Mouse (Mus musculus) embryo, embryonic 11 days (tissue): ENCODE results near the gene Fmod.

Experiments
- DNase-seq: peaks from one replicate; pipeline ENCODE4 v3.0.0-alpha.2; 2015

Gene Fmod

DNA sequence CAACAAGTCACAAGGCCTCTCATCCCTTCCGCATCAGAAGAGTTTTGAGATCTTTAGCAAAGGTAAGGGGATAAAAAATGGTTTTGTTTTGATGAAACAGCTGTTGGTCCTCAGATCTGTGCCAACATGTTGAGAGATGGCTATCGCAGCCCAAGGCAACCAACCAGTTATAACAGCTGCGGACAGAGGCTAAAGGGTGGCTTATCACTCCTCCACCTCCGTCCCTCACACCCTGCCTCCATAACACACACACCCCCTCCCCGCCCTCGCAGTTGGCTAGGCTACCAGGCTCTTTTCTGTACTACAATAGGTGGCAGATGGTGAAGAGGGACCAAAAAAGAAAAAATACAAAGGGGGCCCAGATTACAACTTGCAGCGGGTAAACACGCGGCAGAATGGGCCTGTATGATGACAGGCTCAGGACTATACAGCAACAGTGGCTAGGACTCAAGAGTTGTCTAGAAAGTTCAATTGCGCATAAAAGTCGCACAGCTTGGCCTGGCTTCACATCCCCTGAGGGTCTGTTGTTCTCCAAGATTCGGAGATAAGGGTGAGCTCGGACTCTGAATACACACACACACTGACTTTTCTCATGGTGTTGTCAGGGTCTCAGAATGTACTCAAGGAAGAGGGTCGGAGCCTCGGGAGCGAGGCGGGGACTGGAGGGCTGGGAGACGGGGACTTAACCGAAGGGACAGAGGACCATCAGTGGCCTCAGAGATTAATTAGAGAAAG is 41.2 kb downstream of the Fmod start:
- DNase-seq: no peak

DNA sequence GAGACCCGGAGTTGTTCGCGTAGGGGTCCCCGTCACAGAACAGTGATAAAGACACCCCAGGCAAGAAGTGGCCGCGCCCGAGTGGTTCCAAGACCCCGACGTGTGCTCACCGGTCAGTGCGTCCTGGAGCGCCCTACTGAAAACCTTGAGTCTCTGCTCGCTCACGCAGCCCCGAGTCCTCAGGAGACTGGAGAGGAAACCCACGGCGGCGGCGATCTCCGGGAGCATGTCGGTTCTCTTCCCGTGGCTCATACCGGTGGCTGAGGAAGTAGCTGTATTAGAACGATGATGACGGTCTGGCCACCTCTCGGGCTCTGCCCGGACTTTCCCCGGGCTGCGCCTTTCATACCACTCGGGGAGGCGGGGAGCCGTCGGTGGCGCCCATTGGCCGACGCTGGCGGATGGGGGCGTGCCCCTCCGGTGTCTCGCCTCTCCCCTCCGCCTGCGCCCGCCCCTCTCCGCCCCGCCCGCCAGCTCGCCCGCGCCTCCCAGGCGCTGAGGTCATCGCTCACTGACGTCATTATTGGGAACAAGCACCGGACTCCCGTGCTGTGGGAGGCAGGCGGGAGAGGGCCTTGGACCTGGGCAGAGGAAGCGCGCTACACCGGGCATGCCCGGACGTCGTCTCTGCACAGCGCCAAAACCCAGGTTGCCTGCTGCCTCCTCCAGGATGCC is 41.9 kb downstream of the Fmod start, which contains the start of gene Btg2:
Btg2 (minus strand) TSS at position 319 of the 675 bp plus-strand sequence.
- DNase-seq: peak; percentile 98

DNA sequence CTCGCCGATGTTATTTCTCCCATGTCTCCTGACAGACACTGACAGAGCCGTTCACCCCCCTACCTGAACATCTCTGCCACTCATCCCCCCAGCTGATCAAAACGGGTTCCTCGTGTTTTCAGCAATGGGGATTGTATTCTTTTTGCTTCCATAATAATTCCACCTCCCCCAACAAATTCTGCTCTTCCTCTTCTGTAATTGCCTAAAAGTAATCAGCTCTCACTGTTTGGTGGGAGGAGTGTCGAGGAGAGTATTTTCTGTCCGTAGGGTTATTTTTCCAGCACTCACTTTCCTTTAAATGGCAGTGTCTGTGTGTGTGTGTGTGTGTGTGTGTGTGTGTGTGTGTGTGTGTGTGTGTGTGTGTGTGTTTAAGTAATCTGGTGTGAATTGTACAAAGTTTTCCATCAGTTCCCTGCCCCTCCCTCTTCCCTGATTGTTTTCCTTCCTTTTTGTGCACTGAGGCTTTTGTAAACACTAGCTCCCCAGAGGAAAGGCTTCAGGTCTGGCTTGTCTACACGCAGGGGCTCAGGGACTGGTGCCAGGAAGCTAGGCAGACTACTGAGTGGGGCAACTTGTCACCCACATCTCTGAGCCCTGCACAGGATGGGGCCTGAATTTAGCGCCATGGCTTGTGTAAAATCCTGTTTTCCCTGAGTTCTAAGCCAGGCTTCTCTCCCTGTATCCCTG is 42.6 kb downstream of the Fmod start:
- no peak for DNase-seq

DNA sequence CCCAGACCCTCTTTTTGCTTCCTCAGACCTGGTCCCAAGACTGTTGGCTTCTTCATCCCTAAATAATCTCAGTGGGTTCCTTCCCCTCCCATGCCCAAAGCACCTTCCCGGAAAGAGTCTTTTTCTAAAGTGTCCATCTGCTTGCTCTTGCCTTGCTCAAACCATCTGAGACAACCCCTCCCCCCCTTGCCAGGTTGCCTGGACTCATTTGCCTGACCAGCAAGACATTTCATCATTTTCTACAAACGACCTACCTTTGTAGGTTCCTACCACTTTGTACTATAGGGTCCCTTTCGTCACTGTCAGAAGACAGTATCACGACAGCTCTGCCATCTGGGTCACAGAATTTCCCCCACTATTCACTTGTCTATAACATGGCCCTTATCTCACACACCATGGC is 43.4 kb downstream of the Fmod start:
- no peak for DNase-seq

DNA sequence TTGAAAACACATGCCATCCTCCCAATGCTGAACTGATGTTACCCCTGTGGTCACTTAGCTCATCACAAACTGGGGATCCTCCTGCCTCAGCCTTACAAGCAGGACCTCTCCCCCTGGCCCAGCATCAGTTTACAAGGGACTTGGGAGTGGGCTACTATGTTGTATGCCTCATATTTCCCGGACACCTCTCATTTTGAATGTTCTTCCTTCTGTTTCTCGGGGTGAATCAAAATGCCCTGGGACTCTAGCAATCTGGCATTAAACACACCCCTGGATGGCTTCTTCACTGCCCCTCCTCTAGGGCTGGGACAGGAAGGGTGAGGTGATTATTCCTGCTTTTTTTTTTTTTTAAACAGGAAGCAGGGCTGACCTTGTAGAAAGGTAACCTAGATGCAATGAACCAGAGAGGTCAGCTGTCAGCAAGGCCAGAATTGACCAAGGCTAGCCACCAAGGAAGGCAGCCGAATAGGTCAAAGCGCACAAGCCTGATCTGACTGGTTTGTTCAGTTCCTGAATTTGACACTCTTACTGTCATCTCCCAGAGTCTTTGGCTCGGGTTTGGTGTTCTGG is 43.9 kb downstream of the Fmod start:
- DNase-seq: no peak

DNA sequence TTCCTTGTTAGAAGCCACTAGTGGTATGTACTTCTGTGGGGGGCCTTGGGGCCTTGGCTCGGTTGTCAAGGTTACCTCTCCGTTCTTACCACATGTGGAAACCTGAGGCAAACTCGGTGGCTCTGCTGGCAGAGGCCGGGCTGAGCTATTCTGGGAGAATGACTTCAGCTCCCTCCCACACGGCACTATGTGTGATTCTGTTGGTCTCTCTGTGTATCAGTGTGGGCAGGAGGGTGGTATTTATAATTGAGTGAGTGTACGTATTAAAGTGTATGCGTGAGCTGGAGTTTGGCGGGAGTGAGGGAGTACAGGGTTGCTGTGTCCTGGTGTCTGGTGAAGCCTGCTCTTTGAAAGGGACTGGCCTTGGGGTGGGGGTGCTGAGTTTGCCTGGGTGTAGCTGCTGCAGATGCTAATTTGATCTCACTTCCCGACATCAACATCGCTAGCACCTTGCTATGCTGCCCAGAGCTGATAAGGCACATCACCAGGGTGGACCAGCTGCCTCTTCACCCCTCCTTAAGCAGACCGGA is 46.0 kb downstream of the Fmod start:
- no peak for DNase-seq

DNA sequence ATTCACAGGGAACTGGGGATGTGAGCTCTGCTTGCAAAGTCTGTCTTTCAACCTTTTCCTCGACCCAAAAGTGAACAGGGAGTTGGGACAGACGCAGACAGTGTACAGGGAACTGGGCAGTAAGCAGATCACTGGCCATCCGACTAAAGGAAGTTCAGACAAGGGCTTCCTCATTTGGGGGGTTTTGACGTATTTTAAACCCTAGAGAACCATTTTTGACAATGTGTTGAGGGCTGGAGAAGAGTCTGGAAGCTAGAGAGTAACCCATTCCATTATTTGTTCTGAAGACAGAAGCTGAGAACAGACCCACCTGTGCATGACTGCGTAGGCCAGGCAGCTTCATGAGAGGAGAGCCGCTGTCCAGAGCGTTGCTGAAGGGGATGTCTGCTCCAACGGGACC is 46.6 kb downstream of the Fmod start:
- DNase-seq: no peak

DNA sequence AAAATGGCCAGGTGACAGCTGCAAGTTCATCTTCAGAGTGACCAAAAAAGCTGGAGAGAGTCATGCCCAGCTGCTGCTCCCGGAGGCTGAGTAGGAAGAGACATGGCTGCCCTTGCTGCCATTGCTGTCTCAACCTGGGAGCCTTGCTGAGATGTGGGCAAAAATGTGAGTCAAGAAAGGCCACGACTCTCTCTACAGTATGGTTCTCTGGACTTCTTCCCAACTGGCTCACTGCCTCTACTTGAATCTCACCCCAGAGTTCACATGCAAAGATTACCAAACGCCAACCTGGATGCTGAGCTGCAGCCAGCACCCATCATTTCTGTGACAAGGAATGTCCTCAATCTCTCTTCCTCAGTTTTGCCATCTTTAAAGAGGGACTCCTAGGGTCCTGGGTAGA is 47.1 kb downstream of the Fmod start:
- no peak for DNase-seq

DNA sequence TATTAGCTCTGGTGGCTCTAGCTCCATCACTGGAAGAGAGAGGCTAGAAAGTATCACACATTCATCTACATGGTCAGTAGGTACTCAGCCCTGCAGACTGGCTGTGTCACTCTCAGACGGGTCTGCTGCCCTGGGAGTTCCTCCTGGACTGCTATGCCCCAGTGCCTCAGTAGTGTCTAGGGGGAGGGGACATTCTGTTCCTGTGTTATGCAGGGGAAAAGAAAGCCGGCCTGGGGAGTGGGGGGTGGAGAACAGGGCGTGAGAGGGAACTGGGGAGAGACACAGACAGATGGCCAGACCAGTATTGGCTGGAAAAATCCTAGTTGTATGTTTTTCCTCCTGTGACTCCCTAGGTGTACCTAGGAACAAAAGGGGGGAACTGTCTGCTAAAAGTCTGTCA is 49.0 kb downstream of the Fmod start:
- no peak for DNase-seq

DNA sequence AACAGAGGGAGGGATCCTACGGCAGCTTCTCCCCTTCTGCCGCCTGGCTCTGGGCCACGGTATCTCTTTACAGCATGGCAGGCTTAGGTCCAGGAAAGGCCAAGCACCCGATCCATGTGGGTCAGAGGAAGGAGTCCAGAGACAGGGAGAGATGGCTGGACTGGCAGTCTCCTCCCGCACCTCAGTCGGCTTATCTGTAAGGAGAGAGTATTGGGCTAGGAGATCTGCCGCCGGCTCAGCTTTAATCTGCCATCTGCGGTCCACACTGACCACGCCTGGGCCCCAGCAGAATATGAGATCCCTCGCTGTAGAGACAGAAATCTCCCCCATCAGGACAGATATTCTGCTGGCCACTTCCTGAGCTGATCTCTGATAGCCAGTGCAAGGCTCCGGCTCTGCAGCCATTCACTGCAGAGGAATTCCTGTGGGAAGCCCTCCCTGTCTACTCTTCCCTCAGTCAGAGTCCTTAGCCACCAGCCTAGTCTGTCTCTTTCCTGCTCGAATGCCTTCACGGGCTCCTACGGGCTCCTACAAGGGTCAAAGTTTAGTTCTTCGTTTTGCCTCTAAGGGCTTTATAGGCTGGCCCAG is 49.9 kb downstream of the Fmod start:
- no peak for DNase-seq

DNA sequence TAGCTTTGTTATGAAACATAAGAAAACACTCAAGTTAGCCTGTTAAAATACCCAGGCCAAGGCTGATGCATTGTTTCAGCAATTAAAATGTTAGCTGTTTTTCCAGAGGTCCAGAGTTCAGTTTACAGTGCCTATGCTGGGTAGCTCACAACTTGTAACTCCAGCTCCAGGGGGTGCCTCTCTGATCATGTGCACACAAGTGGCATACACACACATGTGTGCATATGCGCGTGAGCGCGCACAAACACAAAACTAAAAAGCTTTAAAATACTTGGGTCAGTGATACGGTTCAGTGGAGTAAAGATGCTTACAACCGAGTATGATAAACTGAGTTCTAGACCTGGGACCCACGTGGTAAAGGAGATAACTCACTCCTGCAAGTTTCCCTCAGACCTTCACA is 52.0 kb downstream of the Fmod start:
- no peak for DNase-seq

DNA sequence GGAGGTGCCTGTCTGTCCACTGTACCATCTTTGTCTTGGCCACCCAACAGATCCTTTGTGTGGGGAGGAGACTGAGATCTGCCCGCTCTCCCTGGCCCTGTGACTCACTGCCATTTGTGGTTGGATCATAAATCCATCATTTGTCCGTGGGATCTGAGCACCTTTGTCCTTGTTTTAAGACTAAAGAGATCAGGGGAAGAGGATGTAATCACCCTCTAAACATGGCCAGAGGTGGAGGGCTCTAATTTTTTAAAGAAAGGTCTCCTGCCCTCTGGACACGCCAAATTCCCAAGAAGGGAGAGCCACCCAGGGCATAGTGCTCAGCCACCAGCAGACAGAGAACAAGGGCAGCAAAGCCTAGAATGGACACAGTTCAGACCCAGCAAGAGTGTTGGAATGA is 54.8 kb downstream of the Fmod start:
- DNase-seq: no peak

DNA sequence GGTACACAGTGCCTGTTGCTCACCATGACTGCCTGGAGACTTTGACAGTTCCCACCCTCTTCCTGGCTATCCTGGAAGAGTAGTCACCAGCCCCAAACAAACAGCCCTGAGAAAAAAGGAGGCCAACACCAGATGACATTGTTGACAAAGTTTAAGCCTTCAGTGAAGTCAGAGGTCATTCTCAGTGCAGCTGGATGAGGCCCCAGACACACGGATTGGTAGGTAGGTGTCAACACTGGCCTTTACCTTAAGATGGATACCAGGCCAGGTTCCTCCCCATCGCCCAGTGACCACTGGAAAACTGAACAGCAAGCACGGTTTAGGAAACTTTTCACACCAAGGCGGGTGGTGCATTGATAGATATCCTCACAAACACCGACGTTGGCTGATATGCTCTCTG is 55.3 kb downstream of the Fmod start:
- no peak for DNase-seq

DNA sequence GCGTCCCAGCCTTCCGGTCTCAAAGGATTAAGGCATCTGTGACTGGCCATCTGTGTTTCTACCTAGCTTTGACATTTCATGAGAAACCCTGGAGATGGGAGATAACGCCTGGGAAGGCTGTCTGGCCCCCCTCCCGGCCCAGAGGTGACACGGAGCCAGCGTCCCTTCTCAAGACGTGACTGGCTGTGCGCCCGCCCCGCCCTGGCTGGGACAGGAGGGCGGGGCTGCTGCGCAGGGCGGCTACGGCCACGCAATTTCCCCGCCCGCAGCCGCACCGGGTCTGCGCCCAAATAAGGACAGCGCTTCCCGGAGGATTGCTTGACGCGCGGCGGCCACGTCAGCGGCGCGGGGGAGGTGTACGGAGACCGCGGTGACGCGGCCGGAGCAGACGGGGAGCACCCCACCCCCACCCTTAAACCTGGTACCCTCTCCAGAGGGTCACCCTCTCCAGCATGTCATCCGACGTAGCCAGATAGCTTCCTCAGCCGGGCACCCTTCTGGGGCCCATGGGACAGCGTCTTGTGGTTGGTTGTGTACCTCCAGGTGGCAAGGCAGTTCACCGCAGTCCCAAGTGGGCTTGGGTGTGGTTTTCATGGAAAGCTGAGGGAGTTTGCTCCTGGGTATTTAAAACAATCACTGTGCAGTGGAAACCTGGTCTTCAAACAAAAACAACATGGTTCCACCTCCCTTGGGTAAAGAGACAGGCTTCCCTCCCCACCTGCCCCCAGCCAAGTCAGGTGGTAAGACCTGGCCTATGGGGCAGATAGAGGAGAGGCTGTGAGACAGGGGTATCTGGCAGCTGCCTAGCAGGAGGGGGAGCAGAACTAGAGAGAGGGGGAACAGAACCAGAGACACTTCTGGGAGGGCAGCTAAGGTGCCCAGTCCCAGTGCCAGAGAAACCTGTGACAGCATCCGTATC is 56.1 kb downstream of the Fmod start:
- peak; percentile 93 for DNase-seq

DNA sequence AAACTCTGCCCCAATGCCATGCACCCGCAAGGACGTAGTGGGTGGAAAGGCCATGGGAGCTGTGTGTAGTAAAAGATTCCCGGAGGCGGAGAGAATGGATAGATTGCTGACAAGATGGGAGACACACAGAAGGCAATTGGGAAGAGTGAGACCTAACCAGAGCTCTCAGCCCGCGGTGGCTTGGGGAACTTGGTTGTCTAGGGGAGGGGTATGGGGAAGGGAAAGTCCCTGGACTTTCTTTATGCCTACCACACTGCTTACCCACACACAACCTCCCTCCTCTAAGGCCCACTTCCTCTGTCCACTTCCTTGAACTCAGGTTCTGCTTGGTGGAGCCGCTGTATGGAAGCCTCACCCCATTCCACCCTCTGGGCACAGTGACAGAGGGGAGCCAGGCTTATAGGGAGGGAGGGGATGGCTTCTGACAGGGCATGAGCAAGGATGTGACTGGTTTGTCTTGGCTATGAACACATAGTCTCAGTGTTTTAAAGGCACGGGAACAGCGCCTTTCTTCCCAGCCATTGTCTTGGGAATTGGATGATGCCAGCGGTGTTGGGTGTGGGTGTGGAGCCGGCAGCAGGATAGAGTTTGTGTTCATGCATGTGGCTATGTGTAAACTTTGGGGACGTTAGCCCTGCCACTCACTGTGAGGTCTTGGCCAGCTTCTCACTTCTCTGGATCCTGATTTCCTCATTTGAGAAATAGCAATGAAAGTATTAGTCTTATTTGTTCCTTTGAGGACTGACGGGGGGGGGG is 56.9 kb downstream of the Fmod start:
- no peak for DNase-seq

DNA sequence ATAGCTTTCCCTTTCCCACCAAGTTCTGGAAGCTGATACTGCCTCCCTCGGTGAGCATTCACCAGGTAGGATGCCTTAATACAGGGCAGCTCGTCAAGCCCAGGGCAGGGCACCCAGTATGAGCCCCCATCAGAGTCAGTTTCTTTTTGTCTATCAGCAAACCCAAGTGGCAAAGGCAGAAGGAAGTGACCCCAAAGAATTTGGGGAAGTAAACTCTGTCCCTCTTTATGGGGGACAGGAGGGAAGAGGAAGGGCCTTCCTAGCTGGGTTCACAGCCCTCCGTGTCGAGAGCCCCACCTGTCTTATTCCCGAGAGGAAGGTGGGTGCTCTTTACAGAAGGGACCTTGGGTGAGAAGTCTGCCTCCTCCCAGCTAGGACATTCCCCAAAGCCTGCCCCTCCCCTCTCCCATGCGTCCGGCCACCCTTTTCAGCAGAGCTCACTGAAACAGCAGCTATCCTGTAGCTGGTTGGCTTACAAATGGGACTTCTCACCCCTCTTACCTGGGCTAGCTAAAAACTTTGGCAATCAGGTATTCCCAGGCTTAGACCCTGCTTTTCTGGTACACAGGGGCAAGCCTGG is 58.1 kb downstream of the Fmod start:
- no peak for DNase-seq

DNA sequence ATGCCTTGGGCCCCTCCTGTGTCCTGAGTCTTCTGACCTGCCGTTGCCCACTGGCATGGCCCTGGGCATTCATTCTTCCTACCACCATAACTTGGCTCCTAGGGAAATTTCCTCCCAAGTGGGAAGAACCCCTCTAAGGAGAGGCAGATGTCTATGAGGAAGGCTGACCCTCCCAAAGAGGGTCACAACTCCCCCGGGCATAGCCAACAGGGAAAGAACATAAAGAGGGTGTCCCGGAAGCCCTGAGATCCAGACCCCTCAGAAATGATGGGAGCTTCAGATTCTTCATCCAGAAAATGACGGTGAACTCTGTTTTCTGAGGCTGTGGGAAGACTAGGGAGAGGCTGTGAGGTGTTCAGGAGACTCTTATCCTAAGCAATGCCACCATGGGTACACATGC is 58.7 kb downstream of the Fmod start:
- no peak for DNase-seq

DNA sequence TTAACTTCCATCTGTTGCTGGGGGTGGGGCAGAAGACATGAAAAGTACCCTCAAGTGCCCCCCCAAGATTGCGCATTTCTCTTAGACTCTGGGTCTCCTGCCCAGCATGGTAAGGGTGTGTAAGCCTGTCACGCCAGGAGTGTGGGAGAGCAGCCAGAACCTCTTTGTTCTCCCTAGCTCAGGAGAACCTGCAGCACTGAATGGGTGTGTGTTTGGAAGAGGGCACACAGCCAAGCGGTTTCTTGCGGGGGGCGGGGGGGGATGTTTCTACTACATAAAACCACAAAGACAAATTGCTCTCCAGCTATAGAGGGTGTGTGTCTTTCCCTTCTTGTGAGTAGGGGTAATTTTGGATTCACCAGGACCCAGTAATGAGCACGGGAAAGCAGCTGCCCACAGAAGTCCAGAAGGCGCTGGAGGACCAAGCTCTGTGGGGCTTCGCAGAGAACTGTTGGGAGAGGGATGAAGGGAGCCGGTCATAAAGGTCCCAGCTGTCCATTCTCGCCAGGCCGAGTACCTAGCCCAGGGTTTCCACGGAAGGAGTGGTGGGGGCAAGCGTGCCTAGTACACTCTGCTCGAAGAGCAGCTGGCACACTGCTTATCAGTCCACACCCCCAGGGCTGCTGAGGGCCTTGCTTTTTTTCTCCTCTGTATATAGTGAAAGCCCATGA is 59.3 kb downstream of the Fmod start:
- no peak for DNase-seq

DNA sequence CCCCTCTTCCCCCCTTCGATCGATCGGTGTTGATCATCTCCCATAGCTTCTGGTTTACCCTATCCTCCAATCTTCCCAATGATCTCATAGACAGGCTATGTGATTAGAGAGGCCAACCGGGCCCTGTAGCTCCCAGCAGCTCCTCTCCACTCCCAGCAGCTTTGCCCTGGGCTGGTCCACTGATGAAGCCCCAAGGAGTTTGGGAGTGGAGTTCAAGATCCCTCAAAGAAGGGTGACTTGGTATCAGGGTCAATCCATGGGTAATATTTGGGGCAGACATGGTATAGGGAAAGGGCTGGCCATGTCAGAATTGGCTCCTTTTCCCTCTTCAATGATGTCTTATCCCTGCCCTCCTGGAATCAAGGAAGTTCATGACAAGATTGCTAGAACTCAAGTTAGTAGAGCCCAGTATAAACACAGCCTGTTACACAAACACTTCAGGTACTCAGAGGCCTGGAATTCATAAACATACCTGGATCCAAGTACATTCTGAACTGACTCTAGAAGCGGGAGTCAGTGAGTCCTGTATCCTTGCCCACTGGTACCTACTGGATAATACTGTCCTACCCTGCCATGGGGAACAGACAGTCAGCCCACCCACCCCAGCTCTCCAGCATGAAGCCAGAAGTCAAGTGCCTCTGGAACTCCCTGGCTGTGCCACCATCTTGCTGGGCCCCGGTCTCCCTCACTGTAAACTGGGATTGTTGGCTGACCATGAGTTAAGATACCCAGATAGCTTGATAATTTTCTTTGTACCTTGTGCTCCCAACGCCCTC is 60.2 kb downstream of the Fmod start:
- no peak for DNase-seq
